In the genomic region with DNA sequence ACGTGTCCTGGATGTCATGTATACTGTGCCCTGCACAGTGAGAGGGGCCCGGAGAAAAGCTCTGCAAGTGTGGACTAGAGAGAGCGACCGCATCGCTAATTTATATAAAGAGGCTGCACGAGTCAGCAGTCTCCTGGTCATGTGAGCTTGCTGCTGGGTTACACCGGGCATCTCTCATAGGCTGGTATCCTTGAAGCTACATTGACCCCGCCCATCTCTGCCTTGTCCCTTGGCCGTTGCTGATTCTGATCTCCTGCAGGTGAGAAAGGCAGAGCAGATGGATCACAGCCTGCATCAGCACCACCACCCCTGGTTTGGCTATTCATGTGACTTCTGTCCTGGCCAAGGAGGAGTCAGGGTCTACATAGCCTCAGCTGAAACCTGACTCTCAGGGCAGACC, we compare ENCODE assay signal across 24 mouse cellular contexts. TPM values are rescaled to one million over a fixed set of nuclear protein-coding genes. Genes with fewer than 3 reads are reported as not detected.
DNase-seq lines count a peak whose midpoint lies in the region; ATAC-seq and TF ChIP-seq lines count a peak whose summit lies in the region.
"Had no signal": no experiment of that assay in that cellular context is flagged by ENCODE, and none has a peak within 500 bp of the region (broad histone marks: within the 10 kb centered on the region; RNA-seq: fewer than 3 reads in every experiment).

No protein-coding gene starts in this region.

- WGBS in intestine, postnatal 0 days: 68% methylated on average over 9 of the region's 9 CpGs
- 72% methylated on average over 9 of the region's 9 CpGs for WGBS in intestine, embryonic 15.5 days

- H3K36me3 ChIP-seq in intestine, postnatal 0 days (ENCODE audit: control insufficient read depth, insufficient read depth): no peaks in the 10 kb centered on the region
- H3K36me3 ChIP-seq in intestine, embryonic 15.5 days: no peaks in the 10 kb centered on the region
- H3K36me3 ChIP-seq: embryonic facial prominence, embryonic 12.5 days; G1E; hindbrain, embryonic 13.5 days; midbrain, embryonic 12.5 days had no signal

- no peak overlapping the region for H3K9ac ChIP-seq in intestine, postnatal 0 days (ENCODE audit: low read depth, low read length)
- H3K9ac ChIP-seq in intestine, embryonic 15.5 days: no peak overlapping the region
- H3K9ac ChIP-seq: embryonic facial prominence, embryonic 12.5 days; hindbrain, embryonic 13.5 days; liver, embryonic 12.5 days; liver, postnatal 0 days; midbrain, embryonic 12.5 days had no signal

- H3K27ac ChIP-seq in intestine, postnatal 0 days (ENCODE audit: low read depth, low read length): no peak overlapping the region
- no peak overlapping the region for H3K27ac ChIP-seq in intestine, embryonic 15.5 days
- H3K27ac ChIP-seq: embryonic facial prominence, embryonic 12.5 days; hindbrain, embryonic 13.5 days; layer of hippocampus, adult 2 months; liver, embryonic 12.5 days; midbrain, embryonic 12.5 days had no signal

- no peaks in the 10 kb centered on the region for H3K4me1 ChIP-seq in intestine, postnatal 0 days (replicated peaks; ENCODE audit: control insufficient read depth, insufficient read depth, low read length)
- H3K4me1 ChIP-seq in intestine, embryonic 15.5 days (replicated peaks): peaks cover 4% of the 10 kb centered on the region; the same call in 1 of the 2 replicates

- no peaks in the 10 kb centered on the region for H3K27me3 ChIP-seq in intestine, postnatal 0 days (replicated peaks; ENCODE audit: control insufficient read depth, insufficient read depth, low read length)
- no peaks in the 10 kb centered on the region for H3K27me3 ChIP-seq in intestine, embryonic 15.5 days (replicated peaks)
- H3K27me3 ChIP-seq: embryonic facial prominence, embryonic 12.5 days; hindbrain, embryonic 13.5 days; liver, embryonic 12.5 days; midbrain, embryonic 12.5 days had no signal

- DNase-seq in cerebellum, adult 11-12 months: peak; percentile 64
- DNase-seq in cerebellum, adult 11 months: no peak
- DNase-seq in cerebellum, adult 9-10 months: peak; percentile 74
- DNase-seq in cerebellum, postnatal 10 days: peak; percentile 74 to 76
- no peak for DNase-seq in thymus, postnatal 0 days (ENCODE audit: low spot score)
- no peak for DNase-seq in embryo, embryonic 9.5 days (ENCODE audit: extremely low spot score)
- DNase-seq: adrenal gland, postnatal 36 days; B cell, adult 2 months; heart, postnatal 4 days; kidney, adult 11 months; kidney, postnatal 36 days; left cerebral cortex, postnatal 4 days; liver, postnatal 0 days; lung, postnatal 36 days had no signal

- 0 out of 2 replicates have a peak, but pooled peaks have one; percentile 13 for ATAC-seq in intestine, postnatal 0 days
- ATAC-seq in intestine, embryonic 15.5 days: no peak
- ATAC-seq: forebrain, embryonic 14.5 days; liver, embryonic 12.5 days; liver, postnatal 0 days had no signal

- no peak overlapping the region for H3K4me3 ChIP-seq in intestine, postnatal 0 days (ENCODE audit: low read depth, low read length)
- no peak overlapping the region for H3K4me3 ChIP-seq in intestine, embryonic 15.5 days (replicated peaks)
- H3K4me3 ChIP-seq: embryonic facial prominence, embryonic 12.5 days; heart, embryonic 10.5 days; hindbrain, embryonic 13.5 days; layer of hippocampus, adult 2 months; liver, embryonic 12.5 days; midbrain, embryonic 12.5 days had no signal

- H3K4me2 ChIP-seq in intestine, postnatal 0 days (replicated peaks; ENCODE audit: low read depth): no peak overlapping the region
- no peak overlapping the region for H3K4me2 ChIP-seq in intestine, embryonic 15.5 days (replicated peaks)
- H3K4me2 ChIP-seq: embryonic facial prominence, embryonic 12.5 days; hindbrain, embryonic 13.5 days; liver, embryonic 12.5 days; midbrain, embryonic 12.5 days had no signal

- TF ChIP-seq CTCF in intestine, postnatal 0 days (IDR thresholded peaks at IDR 0.05; ENCODE audit: low read depth): no peak

- H3K9me3 ChIP-seq in intestine, postnatal 0 days (ENCODE audit: control insufficient read depth): no peaks in the 10 kb centered on the region
- H3K9me3 ChIP-seq in intestine, embryonic 15.5 days: no peaks in the 10 kb centered on the region
- H3K9me3 ChIP-seq: embryonic facial prominence, embryonic 12.5 days; G1E; heart, embryonic 10.5 days; hindbrain, embryonic 13.5 days; liver, embryonic 12.5 days had no signal

RNA-seq across cellular contexts. Expression of gene Ncbp1, which starts 39.3 kb away (rescaled TPM):
- polyA plus RNA-seq in intestine, postnatal 0 days (2015; fragmentation: Nextera tagmentation; extraction: Ambion mirVana): 21.1 and 21.7 TPM in 2 replicates
- 65.6 and 66.8 TPM in 2 replicates for polyA plus RNA-seq in intestine, embryonic 15.5 days (2015; fragmentation: Nextera tagmentation; extraction: Ambion mirVana)
- polyA plus RNA-seq in thymus, postnatal 0 days (2015; fragmentation: Nextera tagmentation; extraction: Ambion mirVana): 88.5 and 94.7 TPM in 2 replicates

RNA-seq across cellular contexts. Expression of gene Tstd2, which starts 39.4 kb away (rescaled TPM):
- polyA plus RNA-seq in intestine, postnatal 0 days (2015; fragmentation: Nextera tagmentation; extraction: Ambion mirVana): 10.4 and 13.9 TPM in 2 replicates
- polyA plus RNA-seq in intestine, embryonic 15.5 days (2015; fragmentation: Nextera tagmentation; extraction: Ambion mirVana): 29.3 and 30.9 TPM in 2 replicates
- 23.1 and 30.3 TPM in 2 replicates for polyA plus RNA-seq in thymus, postnatal 0 days (2015; fragmentation: Nextera tagmentation; extraction: Ambion mirVana)

Comparison
In these comparisons a context has a peak if more than half of its experiments do, and no peak if none do; other contexts are left out.
1. DNase-seq: peak in cerebellum, adult 11-12 months (single experiment), cerebellum, adult 9-10 months (single experiment) and cerebellum, postnatal 10 days (2 of 2); none in cerebellum, adult 11 months (single experiment), thymus, postnatal 0 days (single experiment) and embryo, embryonic 9.5 days (single experiment).